Mouse (Mus musculus) layer of hippocampus, postnatal 25 days (tissue): Measurements from ENCODE around the gene Gabpb2. TPM values are rescaled to one million over a fixed set of nuclear protein-coding genes. Genes with fewer than 3 reads are reported as not detected.
"Not testable (repeated sequence)": the region's sequence is repeated elsewhere in the genome, so short reads cannot be mapped to it uniquely, and the experiment has no call there.

Experiments used
- DNase-seq, 2 experiments: peaks; one replicate each; pipeline ENCODE4 v3.0.0; 2022; ENCODE audit warnings: mixed read lengths in 2 of 2, low spot score in 1 of 2; ENCODE audit errors: extremely low spot score in 1 of 2
- total RNA-seq, 2 experiments: library from RNA; stranded (reverse); gene quantifications; 2 replicates each; pipeline ENCODE4 v1.2.3; 2021

Gene Gabpb2
- total RNA-seq, 2 experiments from 2014 or later = 10.9 to 15.1 TPM

DNA sequence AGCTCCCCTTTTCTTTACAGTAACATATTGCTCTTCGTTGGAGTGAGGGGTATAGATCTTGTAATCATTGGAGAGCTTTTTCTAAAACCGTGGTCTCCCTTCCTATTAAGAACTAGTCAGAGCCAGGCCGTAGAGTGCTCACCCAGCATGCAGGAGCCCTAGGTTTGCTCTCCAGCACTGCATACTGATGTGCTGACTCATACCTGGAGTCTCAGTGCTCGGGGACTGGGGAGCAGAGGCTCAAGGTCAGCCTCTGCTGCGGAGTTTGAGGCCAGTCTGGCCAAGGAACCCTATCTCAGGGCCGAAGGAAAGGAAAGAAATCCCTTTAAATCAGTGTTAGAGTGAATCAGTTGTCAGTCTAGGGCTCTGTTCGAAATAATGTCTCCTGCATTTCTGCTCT lies 15.1 kb upstream of the Gabpb2 start:
- DNase-seq = no peak

DNA sequence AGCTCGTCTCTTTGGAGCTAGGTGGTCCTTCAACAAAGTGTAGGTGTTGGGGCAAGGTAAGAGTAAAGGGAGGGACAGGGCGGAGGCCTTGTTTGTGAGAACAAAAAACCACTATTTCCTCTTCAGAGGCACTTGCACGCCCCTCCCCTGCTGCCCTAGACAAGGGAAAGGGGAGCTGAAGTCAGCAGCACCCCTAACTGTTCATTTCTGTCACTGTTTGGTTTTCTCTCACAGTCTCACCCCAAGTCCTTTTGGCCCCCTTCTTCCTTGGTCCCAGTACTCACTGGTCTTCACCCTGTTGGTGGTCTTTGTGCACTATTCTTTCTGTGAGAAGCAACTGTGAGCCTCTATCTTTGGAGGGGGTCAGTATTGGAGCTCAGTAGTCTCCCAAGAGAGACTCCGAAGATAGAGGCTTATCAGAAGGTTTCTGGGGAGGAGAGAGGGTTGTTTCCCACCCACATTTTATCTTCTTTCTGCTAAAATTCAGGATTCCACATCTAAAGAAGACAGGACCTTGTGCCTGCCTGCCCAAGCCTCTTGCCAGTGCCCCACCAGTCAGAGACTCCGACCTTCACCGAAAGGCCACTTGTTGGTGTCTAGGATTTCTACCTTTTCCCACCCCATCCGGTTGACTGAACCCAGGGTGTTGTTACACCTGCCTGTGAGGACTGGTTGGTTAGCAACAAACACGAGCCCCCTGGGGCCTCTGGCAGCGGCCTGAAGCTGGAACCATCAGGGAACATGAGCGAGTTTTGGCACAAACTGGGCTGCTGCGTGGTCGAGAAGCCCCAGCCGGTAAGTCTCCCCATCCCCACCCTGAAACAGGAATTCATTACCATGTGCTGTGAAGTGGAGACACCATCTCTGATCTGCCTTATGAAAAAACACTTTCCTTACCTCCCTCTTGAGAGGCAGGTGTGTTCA lies 13.8 kb upstream of the Gabpb2 start, which contains the start of gene Mllt11:
Mllt11 (minus strand) TSS at position 874 of the 924 bp plus-strand sequence.
- no peak for DNase-seq

DNA sequence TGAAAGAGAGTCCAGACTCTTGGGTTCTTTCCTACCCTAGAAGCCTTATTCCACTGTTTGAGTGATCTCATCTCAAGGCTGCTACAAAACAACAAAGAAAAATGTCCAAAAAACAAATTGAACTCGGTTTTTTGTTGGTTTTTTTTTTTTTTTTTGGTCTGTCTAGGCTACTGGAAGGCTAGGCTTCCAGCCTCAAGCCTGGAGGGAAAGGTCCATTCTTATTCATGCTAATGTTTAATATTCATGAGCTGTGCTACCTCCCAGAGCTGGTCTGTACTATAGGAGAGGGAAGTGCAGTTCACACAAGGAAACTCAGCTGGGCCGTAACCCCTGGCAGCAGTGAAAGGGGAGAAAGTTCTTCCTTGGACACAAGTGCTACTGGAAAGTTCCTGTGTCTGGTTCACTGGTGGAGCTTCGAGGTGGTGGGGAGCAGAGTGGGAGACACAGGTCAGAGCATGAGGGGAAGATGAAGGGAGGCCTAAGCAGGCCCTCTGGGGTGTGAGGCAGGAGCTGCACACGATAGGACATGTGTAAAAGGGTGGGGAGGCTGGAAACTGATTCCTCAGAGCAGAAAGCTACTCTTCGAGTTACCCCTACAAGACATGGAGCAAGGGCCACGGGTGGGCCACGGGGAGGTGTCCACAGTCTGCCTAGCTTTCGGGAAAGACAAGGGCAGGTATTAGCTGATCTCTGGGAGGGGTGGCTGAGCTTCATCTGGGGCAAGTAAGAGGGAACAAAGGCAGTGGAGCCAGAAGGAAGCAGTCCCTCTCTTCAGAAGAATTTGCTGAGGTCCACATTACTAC lies 13.0 kb upstream of the Gabpb2 start:
- no peak for DNase-seq

DNA sequence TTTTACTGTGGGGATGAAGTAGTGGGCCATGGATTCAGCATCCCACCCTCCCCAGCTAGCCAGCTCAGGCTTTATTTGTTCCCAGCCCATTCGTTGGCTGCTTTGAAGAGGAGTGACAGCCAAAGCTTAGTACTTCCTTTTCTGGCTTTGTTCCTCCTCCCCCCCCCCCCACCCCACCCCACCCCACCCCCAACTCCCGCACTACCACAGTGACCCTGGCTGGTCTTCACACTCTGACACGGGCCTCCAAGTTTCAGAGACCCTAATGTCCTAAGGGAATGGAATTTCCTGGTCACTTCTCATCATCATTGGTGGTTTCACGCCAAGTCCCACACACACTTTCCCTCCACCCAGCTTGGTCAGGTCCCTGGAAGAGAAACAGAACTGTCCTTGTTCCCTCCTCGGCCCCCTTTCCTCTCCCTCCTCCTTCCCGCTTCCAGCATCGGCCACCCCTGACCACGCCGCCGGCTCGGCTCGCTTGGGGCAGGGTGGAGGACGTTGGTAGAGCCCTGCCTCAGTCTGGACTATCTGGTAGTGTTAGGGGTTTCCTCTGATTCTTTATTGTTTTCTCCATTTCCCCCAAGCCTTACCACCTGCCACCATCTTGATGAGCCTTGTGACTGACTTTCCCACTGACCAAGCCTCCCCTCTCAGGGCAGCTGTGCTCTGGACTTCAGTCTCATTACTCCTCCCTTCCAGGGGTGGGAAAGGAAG lies 12.2 kb upstream of the Gabpb2 start:
- DNase-seq = peak; percentile 36 to 40

DNA sequence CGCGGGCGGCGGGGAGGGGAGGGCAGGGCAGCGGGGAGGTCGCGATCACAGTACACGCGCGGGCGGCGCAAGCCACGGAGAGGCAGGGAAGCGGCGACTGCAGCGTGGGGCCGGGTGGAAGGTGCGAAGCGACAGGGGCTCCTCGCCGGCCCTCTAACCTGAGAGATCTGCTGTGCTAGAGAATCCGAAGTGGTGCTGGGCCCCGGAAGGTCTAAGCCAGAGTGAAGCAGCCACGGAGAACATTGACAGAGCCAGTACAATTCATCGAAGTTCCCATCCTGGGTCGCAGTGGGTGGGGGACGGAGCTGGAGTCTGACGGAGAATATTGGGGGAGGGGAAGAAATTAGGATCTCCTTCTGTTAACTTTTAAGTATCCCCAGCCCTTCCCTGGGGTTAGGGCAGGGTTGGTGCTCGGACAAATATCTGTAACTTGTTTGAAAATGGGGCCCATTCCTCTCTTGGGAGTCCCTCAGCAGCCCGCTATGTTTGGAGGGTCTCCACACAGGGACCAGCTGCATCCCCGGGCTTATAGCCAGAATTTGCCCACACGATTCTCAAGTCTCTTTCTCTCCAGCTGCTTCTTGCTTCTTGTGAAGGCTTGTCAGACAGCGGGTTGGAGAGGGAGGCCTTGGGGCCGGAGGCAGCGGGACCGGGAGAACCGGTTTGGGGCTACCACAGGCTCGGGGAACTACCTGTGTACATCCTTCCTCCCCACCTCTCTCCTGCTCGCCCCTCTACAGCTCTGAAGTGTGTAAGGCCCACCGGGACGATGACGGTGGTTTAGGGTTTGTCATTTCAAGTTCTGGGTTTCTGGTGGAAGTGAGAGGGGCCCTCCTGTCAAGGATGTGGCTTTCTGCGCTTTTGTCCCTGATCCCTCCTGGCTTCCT lies 11.4 kb upstream of the Gabpb2 start:
- peak; percentile 43 to 48 for DNase-seq

DNA sequence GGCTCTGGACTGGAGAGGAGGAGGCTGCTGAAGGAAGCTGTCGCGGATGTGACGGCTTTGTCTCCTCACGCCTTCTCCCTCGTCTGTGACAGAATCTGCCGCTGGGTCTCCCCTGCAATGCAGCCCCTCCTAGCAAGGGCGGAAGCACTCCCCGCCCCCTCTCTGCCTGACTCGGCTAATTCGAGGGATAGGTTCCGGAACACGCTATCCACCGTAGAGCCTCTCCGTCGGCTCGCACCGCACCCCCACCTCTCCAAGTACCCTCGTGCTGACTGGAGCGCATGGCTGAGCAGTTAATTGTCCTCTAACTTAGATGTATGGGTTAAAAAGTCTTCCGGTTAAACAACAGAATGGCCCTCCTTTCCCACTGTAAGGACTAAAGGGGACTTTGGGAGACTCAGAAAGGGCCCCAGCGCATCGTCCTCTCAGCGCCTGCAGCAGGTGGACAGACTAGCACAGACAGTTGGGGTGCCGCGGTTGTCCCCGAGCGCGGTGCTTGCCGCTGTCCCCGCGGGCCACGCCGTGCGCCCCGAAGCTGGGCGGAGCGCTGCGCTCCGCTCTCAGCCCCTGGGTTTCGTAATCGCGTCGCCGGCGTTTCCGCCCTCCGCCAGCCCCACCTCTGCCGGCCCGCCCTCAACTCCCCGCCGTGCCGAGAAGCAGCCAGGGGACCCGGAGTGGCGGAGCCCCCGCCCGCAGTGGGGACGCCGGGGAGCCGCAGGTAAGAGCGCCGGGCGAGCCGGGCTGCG lies 10.6 kb upstream of the Gabpb2 start, which contains the start of gene Cdc42se1:
Cdc42se1 (plus strand) TSS at position 585 of the 746 bp plus-strand sequence.
- peak; percentile 77 to 82 for DNase-seq

DNA sequence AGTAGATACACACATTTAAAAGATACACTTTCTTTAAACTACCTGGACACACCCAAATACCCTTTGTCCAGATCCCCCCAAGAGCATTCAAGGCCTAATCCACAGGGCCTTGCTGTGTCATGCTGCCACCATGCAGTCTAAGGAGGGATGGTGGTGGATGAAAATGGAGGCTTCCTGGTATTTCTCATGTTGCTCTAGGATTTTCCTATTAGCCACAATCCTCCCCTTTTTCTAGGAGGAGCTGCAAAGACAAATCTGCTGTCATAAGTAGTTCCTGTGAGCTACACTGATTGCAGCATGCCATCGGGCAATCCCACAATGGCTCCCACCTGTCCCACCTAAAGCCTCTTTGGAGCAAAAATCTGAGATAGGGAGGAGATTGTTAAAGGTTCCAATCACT lies 9.5 kb upstream of the Gabpb2 start:
- DNase-seq = no peak

DNA sequence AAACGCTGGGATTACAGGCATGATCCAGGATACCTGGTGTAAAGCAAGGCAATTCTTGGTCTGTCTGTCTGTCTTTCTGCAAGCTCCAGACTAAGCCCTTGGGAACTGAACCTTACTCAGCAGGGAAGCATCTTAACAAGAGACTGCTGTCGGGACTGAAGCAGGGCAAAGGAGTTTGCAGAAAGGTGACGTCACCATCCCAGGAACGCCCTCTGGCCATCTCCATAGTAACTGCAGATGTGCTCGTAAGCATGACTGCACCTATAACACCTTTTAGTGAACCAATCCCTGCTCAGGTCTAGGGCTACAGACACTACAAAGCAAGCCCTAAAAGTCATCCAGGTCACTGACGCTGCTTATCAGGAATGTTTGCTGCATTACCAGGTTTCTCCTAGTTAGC lies 6.6 kb upstream of the Gabpb2 start:
- no peak for DNase-seq

DNA sequence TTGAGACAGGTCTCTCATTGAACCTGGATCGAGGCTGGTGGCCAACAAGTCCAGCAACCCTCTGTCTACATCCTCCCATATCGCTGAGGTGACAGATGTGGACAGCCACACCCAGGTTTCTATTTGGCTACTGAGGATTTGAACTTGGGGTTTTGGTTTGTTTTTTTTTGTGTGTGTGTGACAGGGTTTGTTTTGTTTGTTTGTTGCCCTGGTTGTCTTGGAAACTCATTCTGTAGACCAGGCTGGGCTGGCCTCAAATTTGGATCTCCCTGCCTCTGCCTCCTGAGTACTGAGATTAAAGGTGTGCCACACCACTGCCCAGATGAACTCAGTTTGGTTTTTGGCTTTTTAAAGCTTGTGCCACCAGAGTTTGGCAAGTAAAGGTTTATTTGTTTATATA lies 5.3 kb upstream of the Gabpb2 start:
- no peak for DNase-seq

DNA sequence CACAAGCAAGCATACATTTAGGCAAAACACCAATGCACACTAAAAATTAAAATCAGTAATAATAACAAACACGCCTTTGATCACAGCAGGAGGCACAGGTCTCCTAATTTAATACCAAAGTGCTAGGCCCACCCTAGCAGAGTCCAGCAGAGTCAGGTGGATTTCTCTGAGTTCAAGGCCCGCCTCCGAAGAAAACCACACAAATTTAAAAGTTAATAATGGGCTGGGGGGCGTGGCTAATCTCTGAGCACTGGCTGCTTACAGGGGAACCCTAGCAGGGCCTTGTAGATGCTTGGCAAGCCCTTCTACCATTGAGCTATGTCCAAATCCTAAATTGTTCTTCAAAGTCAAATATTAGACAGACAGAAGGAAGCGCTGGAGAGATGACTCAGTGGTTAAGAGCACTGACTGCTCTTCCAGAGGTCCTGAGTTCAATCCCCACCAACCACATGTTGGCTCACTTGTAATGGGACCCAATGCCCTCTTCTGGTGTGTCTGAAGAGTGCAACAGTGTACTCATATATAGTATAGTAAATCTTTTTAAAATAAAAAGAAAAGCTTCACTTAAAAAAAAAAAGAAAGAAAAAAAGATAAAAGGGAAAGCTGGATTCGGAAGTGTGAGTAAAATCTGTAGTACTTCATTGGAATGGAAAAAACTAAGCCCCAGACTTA lies 886 bp upstream of the Gabpb2 start:
- no peak for DNase-seq

DNA sequence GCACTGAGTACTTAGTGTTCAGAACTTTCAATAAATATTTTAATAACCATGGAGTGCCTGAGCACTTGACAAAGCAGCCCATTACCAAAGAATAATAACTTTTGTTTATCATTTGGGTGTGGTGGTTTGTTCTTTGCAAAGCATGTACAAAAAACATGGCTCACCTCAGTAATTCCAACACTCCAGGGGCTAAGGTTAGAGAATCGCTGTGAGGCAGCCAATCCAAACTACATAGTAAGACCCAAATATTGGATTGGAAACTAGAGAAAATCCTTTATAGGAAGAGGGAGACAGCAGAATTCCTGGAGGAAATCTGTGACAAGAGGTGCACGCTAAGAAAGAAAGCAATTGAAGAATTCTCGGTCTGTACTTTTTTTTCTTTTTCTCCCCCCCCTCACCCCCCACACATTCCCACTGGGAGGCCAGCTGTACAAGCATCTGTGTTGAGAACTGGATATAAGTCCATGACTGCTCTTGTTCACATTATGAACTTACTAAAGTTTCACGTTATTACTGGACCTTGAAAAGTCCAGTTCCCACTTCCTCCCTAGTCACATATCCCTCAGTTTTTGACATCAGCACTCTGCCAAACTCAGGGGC lies 961 bp downstream of the Gabpb2 start:
- no peak for DNase-seq

DNA sequence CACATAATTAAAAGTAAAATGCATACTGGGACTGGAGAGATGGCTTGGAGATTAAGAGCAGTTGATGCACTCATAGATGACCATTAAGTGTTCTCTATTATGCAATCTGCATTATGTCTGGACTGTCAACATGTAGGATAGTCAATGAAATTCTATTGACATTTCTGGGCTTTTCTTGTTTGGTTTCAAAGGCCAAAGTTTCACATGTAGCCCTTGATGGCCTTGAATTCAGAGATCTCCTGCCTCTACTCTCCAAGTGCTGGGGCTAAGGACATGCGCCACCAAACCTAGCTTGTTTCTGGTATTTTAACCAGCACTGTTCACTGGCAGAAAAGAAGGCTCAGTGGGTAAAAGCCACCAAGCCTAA lies 4.1 kb downstream of the Gabpb2 start:
- DNase-seq = no peak

DNA sequence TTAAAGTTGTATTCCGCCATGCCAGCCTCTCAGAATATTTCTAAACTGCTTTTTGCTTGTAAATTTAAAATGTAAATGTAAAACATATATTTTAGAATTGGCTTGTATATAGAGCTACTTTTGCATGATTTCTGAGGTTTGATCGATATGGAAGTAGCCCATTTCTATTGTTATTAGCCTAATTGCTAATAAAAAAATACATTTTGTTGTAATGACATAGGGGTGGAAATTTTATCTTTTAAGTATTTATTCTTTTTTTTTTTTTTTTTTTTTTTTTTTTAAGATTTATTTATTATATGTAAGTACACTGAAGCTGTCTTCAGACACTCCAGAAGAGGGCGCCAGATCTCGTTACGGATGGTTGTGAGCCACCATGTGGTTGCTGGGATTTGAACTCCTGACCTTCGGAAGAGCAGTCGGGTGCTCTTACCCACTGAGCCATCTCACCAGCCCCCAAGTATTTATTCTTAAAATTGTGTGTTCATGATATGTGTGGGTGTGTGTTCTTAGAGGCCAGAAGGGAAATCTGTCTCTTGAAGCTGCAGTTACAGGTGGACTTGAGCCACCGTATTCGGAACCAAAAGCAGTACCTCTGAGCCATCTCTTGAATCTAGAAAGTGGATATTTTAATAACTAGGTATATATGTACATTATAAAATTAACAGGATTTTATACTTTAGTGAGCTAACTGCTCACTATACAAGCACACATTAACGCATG lies 4.7 kb downstream of the Gabpb2 start:
- not testable (repeated sequence) for DNase-seq

DNA sequence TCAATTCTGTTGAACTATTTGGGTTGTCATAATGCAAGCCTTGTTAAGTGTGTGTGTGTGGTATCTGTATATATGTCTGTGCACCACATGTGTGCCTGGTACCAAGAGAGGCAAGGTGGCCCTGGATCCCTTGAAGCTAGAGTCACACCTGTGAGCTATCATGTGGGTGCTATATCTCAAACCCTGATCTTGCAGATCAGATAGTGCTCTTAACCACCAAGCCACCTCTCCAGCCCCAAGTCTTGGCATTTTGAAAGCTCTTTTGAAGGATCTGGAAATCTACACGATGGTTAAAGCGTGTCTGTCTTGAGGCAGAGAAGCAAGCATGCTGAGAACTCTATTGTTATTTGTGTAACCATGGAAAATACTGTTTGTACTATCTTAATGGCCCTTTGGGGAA lies 7.1 kb downstream of the Gabpb2 start:
- DNase-seq = no peak

DNA sequence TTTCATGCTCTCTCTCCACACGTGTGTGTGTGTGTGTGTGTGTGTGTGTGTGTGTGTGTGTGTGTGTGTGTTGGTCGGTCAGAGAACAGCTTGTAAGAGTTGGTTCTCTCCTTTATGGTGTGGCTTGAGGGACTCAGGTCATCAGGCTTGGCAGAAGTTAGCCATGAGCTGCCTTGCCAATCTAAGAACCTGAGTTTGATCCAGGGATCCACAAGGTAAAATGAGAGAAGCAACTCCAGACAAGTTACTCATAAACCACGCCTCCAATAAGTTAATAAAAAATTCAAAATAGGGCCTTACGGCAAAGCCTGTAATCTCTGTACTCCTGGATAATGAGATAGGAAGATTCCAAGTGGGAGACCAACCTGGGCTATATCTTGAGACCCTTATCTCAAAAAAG lies 9.4 kb downstream of the Gabpb2 start:
- no peak for DNase-seq

DNA sequence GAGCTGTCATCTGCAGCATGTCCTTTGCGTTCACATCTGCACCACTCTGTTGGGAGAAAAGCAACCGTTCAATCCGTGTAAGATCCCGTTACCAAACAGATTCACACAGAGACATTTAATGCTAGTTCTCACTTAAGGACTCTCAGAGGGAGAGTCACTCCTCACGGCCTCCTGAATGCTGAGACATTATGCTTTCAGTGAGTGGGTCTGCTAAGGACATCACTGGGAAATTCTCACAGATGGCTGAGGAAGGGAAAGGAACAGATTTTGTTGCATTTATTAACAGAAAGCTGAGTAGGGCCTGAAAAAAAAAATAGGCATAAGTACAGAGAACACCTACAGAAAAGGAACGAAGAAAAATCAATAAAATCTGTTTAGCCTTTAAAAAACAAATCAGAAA lies 13.8 kb downstream of the Gabpb2 start:
- no peak for DNase-seq

DNA sequence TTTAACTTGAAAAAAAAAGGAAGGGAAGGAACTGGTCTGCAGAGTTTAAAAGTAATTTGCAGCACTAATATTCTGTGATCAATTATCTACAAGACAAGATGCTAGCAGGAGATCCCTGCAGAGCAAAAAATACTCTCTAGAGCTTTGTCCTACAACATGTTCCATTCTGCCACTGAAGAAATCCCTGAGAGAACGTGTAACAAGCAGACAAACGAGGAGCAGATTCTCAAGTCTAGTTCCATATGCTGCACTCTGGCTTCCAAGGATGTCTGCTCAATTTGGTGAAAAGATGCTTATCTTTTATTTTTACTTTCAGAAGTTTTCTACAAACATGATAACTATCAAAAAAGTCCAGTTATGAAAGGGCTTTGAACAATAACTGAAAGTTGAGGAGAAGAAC lies 17.2 kb downstream of the Gabpb2 start:
- DNase-seq = no peak

DNA sequence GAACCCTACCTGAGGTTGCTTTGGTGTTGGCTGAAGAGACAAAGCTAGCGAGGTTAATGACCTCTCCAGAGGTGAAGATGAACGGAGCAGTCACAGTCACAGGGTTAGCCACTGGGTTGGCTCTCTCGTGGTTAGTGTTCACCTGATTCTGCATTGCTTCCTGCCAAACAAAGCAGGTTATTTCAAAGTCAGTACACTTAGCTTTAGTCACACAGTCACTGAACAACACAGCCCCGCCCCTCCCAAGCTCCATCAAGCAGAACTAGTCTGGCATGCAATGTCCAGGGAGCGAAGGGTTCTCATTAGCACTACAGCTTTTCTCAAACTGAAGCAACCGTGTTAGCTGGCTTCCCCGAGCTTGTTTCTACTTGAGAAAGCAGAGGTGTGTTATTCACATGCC lies 17.6 kb downstream of the Gabpb2 start:
- no peak for DNase-seq
